ENCODE assay signal across 25 mouse cellular contexts in genomic region chr7:99185405-99185804, GRCm38 (mm10). TPM values are rescaled to one million over a fixed set of nuclear protein-coding genes. Genes with fewer than 3 reads are reported as not detected.
"Had no signal": no experiment of that assay in that cellular context is flagged by ENCODE, and none has a peak within 500 bp of the region (broad histone marks: within the 10 kb centered on the region; RNA-seq: fewer than 3 reads in every experiment).

No protein-coding gene starts in this region.

- ATAC-seq: hindbrain, embryonic 16.5 days; inflammation-experienced regulatory T-cells, adult 6 months; intestine, embryonic 16.5 days had no signal

- H3K36me3 ChIP-seq: heart, embryonic 10.5 days; heart, embryonic 12.5 days; hindbrain, embryonic 10.5 days; hindbrain, embryonic 12.5 days; limb, embryonic 10.5 days; limb, embryonic 12.5 days; liver, embryonic 13.5 days; liver, embryonic 15.5 days had no signal

- H3K4me3 ChIP-seq: gastrocnemius, adult 2 months; heart, embryonic 10.5 days; heart, embryonic 12.5 days; hindbrain, embryonic 10.5 days; hindbrain, embryonic 12.5 days; layer of hippocampus, adult 2 months; left cerebral cortex, adult 2 months; limb, embryonic 10.5 days; limb, embryonic 12.5 days; liver, embryonic 13.5 days; liver, embryonic 15.5 days had no signal

- H3K27ac ChIP-seq: gastrocnemius, adult 2 months; heart, embryonic 10.5 days; hindbrain, embryonic 10.5 days; hindbrain, embryonic 12.5 days; hindbrain, embryonic 14.5 days; layer of hippocampus, adult 2 months; left cerebral cortex, adult 2 months; limb, embryonic 10.5 days; limb, embryonic 12.5 days; liver, embryonic 13.5 days; liver, embryonic 15.5 days had no signal

- DNase-seq: gastrocnemius, adult 2 months; gastrocnemius, postnatal 10 days; gastrocnemius, postnatal 25 days; heart, postnatal 10 days; heart, postnatal 4 days; kidney, adult 18-20 months; kidney, adult 8-10 months; kidney, postnatal 10 days; kidney, postnatal 25 days; kidney, postnatal 4 days; liver; liver, embryonic 13.5 days had no signal

RNA-seq across cellular contexts. Expression of gene Mogat2, which starts 53.0 kb away (rescaled TPM):
- polyA plus RNA-seq: inflammation-experienced regulatory T-cells, adult 6 months had no signal
